Comparison of ENCODE assay signal across 18 mouse cellular contexts in genomic region chr14:47302885-47303680, GRCm38 (mm10).
"Had no signal": no experiment of that assay in that cellular context is flagged by ENCODE, and none has a peak within 500 bp of the region (broad histone marks: within the 10 kb centered on the region; RNA-seq: fewer than 3 reads in every experiment).

No protein-coding gene starts in this region.

- H3K4me2 ChIP-seq: limb, embryonic 12.5 days; limb, embryonic 15.5 days; lung, embryonic 15.5 days; midbrain, embryonic 13.5 days had no signal

- H3K27ac ChIP-seq: limb, embryonic 12.5 days; limb, embryonic 15.5 days; liver, embryonic 14.5 days; lung, embryonic 15.5 days; midbrain, embryonic 10.5 days; midbrain, embryonic 13.5 days; stomach, postnatal 0 days had no signal

- DNase-seq: kidney, adult 11 months; kidney, postnatal 10 days; kidney, postnatal 4 days; left cerebral cortex, postnatal 4 days; lung, adult 18-20 months; lung, postnatal 10 days; lung, postnatal 36 days; thymus, adult 2 months; thymus, postnatal 14 days; thymus, postnatal 4 days had no signal

- H3K9me3 ChIP-seq: limb, embryonic 12.5 days; limb, embryonic 15.5 days; lung, embryonic 15.5 days; megakaryocyte, embryonic 14.5 days; midbrain, embryonic 10.5 days; midbrain, embryonic 13.5 days had no signal

- H3K9ac ChIP-seq: limb, embryonic 12.5 days; limb, embryonic 15.5 days; liver, embryonic 14.5 days; lung, embryonic 15.5 days; midbrain, embryonic 13.5 days had no signal

- H3K27me3 ChIP-seq: limb, embryonic 12.5 days; limb, embryonic 15.5 days; lung, embryonic 15.5 days; megakaryocyte, embryonic 14.5 days; midbrain, embryonic 13.5 days had no signal

- H3K4me3 ChIP-seq: limb, embryonic 12.5 days; limb, embryonic 15.5 days; lung, embryonic 15.5 days; megakaryocyte, embryonic 14.5 days; midbrain, embryonic 10.5 days; midbrain, embryonic 13.5 days had no signal

- ATAC-seq: midbrain, embryonic 13.5 days had no signal
